Mouse (Mus musculus) testis, postnatal 14 days (tissue): ENCODE data around the gene Slc25a42.

Experiments
- DNase-seq: peaks from one replicate; pipeline ENCODE4 v3.0.0; 2021; ENCODE audit warnings: low spot score

Gene Slc25a42

GRCm38 (mm10) chr8:70170748-70171147, 41.4 kb downstream of the Slc25a42 start:
- DNase-seq = no peak

GRCm38 (mm10) chr8:70170116-70170515, 42.0 kb downstream of the Slc25a42 start:
- DNase-seq = no peak

- peak; percentile 74 for DNase-seq
These were observed 45.5 kb downstream of the Slc25a42 start for GRCm38 (mm10) chr8:70166504-70167110.

GRCm38 (mm10) chr8:70163316-70163715, 48.8 kb downstream of the Slc25a42 start:
- no peak for DNase-seq

DNA sequence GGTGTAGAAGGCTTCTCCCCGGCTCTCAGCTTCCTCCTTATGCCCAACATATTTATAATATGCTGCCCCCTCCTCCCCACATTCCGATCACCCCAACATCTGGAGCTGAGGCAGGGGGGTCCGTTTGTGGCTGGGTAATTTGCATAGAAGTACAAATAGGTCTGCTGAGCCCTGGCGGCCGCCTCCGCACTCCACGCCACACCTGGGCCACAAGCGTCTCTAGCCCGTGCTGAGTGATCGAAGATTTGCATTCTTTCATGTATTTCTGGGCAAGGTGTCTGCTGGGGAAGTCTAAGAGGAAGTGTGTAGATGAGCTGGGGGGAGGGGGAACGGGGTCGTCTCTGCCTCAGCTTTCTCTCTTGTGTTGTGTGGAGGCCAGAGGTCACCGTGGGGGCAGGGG, 52.1 kb downstream of the Slc25a42 start:
- DNase-seq = no peak

DNA sequence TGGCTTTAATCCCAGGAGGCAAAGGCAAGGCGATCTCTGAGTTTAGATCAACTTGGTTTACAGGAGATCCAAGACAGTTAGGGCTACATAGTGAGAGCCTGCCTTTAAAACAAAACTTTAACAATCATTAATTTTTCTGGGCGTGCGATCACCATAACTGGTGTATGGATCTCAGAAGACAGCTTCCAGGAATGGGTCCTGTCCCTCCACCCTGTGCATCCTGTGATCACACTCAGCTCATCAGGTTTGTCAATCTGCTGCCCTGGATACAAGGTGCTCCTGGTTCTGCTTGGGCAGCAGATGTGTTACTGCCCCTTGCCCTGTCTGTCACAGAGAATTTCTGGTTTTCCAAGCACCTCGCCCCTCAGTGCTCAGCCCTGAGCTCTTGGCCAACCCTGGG, 52.9 kb downstream of the Slc25a42 start:
- no peak for DNase-seq

- DNase-seq = peak; percentile 86
These were observed 53.8 kb downstream of the Slc25a42 start for GRCm38 (mm10) chr8:70158069-70158853.

- DNase-seq = no peak
These were observed 54.8 kb downstream of the Slc25a42 start for GRCm38 (mm10) chr8:70157240-70157800.

GRCm38 (mm10) chr8:70152537-70153257, 59.4 kb downstream of the Slc25a42 start:
- peak; percentile 86 for DNase-seq

DNA sequence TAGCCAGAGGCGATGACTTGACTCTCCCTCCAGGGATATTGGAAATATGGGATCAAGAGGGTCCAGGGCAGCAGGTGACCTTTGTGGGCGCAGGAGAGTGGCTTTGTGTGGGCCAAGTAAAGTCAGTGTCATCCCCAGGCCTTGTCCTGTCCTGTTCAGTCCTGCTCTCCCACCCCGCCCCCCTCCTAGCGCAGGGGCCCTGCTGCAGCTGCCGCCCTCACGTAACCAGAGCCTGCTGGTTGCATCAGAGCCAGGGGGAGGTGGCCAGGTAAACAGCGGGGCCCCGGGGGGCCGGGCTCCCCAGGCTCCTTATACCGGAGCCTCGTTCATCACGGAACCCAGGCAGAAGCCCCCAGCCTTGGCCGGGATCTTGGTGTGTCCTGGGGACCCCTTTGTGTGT, 61.9 kb downstream of the Slc25a42 start:
- no peak for DNase-seq

DNA sequence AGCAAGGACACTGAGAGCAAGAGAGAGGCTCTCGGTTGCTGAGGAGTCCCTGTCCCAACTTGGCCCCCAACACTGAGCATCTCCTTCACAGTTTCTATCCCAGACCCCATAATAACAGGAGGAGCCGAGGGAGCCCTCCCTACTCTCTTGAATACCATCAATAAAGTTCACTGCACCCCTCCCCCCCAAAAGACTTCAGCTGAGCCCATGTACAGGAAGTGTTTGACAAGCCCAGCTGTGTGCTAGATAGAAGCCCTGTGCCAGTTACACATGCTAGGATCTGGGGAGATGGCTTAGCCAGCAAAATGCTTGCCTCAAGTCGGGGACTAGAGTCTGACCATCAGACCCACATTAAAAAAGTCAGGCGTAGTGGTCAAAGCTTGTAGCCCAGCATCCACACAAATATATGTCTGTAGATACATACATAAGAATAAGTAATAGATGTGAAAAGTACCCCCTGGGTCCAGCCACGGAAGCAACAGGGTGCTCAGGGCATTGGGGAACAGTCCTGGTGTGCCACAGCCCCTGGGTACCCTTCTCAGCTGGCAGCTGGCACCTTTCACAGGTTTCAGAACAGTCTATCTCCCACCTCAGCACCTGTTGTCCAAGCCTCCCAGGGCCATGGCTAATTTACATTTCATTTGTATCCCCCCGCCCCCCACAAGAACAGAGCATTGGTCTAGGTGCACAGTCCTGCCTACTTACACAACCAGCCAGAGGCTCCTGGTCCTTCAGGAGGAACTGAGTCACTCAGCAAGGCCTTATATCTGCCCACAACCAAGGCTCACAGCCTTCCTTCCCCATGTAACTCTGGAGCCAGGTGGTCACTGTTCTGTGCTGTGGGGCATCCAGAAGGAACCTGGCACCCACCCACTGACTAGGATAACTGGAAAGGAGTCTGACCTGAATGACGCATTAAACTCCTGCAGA, 64.2 kb downstream of the Slc25a42 start:
- DNase-seq = no peak

DNA sequence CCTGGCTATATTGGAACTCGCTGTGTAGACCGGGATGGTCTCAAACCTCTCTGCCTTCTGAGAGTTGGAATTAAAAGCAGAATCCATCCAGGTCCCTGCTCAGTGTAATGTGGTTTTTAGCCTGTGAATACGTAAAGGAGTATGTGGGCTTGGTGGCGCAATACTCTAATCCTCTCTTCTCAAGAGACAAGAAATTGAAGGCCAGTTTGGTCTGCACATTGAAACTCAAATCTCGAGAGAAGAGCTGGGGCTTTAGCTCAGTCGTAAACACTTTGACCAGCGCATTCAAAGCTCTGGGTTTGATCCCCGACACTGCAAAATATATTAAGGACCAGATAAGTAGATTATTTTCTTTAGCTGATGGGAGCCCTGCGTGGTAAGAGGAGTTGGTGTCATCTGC, 72.1 kb downstream of the Slc25a42 start:
- DNase-seq = no peak

DNA sequence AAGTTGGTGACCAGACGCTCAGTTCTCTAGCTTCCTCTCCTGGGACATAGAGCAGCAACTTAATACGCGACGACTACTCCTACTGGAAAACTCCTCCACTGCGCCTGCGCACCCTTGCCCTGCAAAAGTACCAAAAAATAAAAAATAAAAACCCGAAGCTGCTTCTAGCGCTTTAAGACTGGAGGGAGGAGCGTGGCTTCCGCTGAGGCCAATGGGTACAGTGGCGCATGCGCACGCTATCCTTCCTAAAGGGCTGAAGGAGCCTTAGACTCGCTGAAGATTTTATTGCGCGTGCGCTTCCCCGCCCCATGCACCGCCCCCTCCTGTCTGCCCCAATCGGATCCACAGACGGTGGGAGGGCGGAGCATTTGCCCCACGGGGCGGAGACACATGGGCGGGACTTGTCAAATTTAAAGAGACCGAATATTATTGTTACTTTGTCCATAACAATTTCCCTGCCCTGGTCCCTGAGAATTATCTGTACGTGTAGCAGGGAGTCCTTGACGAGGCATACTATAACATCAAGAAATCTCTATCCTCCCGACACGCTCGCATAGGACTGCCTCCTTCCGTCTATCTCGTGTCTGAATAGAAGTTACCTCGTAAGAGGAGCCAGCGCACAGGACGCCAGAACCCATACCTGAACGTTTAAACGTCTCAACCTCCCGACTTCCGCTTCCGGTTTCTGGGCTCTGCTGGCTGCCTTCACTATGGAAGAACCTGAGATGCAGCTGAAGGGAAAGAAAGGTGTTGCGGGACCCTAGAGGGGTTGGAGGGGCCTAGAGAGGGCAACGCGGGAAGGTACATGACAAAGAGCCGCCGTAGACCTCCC, 72.9 kb downstream of the Slc25a42 start, which contains the start of the genes Rfxank, Borcs8 and Mef2b:
Gene Rfxank, minus strand, starts transcription at position 129 of the 832 bp plus-strand sequence.
Gene Borcs8, plus strand, starts transcription at position 474 of the 832 bp plus-strand sequence.
Gene Mef2b, plus strand, starts transcription at position 686 of the 832 bp plus-strand sequence.
- DNase-seq = peak; percentile 98

- DNase-seq = no peak
These were observed 74.2 kb downstream of the Slc25a42 start for GRCm38 (mm10) chr8:70137890-70138289.

GRCm38 (mm10) chr8:70136591-70136990, 75.5 kb downstream of the Slc25a42 start:
- no peak for DNase-seq

- no peak for DNase-seq
These were observed 77.2 kb downstream of the Slc25a42 start for GRCm38 (mm10) chr8:70134931-70135330.
